Comparison of ENCODE assay signal across 8 mouse cellular contexts in the genomic region with DNA sequence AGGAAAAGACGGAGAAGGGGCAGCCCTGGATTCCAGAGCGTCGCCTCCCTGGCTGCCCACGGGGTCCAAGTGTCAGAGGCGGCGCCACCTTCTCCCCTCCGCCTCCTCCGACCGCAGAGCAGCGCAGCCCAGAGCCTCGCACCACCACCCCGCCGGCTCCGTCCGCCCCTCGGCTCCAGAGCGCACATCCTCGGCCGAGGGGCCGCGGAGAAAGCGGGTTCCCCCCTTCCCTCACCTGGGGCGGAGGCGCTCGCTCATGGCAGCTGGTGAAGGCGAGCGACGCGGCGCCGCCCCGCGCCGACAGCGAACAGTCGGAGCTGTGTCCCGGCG. TPM values are rescaled to one million over a fixed set of nuclear protein-coding genes. Genes with fewer than 3 reads are reported as not detected.
DNase-seq lines count a peak whose midpoint lies in the region; ATAC-seq and TF ChIP-seq lines count a peak whose summit lies in the region.

No protein-coding gene starts in this region.

- peaks cover 14% of the 10 kb centered on the region for H3K36me3 ChIP-seq in heart, embryonic 12.5 days
- peaks cover 29% of the 10 kb centered on the region for H3K36me3 ChIP-seq in G1E (replicated peaks)

- ATAC-seq in heart, embryonic 12.5 days (ENCODE audit: insufficient number of reproducible peaks, low FRiP score) = no peak; the same call in 1 of the 2 replicates
- ATAC-seq in G1E (ENCODE audit: extremely low read depth, insufficient number of reproducible peaks, low FRiP score, poor library complexity, severe bottlenecking) = no peak
- ATAC-seq in granulocyte monocyte progenitor cell, adult 5-6 weeks (replicated peaks; ENCODE audit: poor library complexity, severe bottlenecking) = peak; percentile 26
- ATAC-seq in megakaryocyte progenitor cell, adult 5-6 weeks (replicated peaks; ENCODE audit: poor library complexity) = peak; percentile 10

- H3K4me1 ChIP-seq in heart, embryonic 12.5 days (replicated peaks) = peaks cover 46% of the 10 kb centered on the region
- peaks cover 56% of the 10 kb centered on the region for H3K4me1 ChIP-seq in G1E (ENCODE audit: insufficient read depth, low read depth, low read length)

- no peak for DNase-seq in heart, postnatal 14 days
- DNase-seq in G1E (ENCODE audit: low spot score) = no peak
- DNase-seq in natural killer cell, adult 2 months (ENCODE audit: low spot score in 2 of 2) = no peak
- no peak for DNase-seq in frontal cortex, postnatal 14 days (ENCODE audit: low spot score in 2 of 2)
- DNase-seq in kidney, postnatal 36 days = no peak

- peak overlapping the region; percentile 96 for H3K9ac ChIP-seq in heart, embryonic 12.5 days

- H3K27me3 ChIP-seq in heart, embryonic 12.5 days (replicated peaks) = no peaks in the 10 kb centered on the region
- H3K27me3 ChIP-seq in G1E (ENCODE audit: insufficient read depth, low read length) = no peaks in the 10 kb centered on the region

- peak overlapping the region; percentile 84 for H3K4me2 ChIP-seq in heart, embryonic 12.5 days

- no peaks in the 10 kb centered on the region for H3K9me3 ChIP-seq in heart, embryonic 12.5 days (replicated peaks)
- no peaks in the 10 kb centered on the region for H3K9me3 ChIP-seq in G1E (replicated peaks)

- H3K27ac ChIP-seq in heart, embryonic 12.5 days (ENCODE audit: poor library complexity, severe bottlenecking) = peak overlapping the region; percentile 98

- intact Hi-C loops in heart, postnatal 14 days (cut with DNase I) = loop anchor here (2.0 kb wide), 1 partner anchor 33 kb away; a partner anchor contains a TSS

- no peak for TF ChIP-seq CTCF in G1E (IDR thresholded peaks at IDR 0.05; ENCODE audit: low read depth, low read length)

- 0% methylated on average over 32 of the region's 38 CpGs for WGBS in heart, embryonic 12.5 days

- H3K4me3 ChIP-seq in heart, embryonic 12.5 days = peak overlapping the region; percentile 86
- H3K4me3 ChIP-seq in G1E (ENCODE audit: low read depth, low read length) = peak overlapping the region; percentile 99

RNA-seq across cellular contexts. Expression of a gene that starts 0.4 kb away (rescaled TPM):
- polyA plus RNA-seq in heart, embryonic 12.5 days (2016; fragmentation: Nextera tagmentation; extraction: Ambion mirVana) = 53.0 and 53.3 TPM in 2 replicates
- total RNA-seq in heart, postnatal 14 days (2021) = 10 to 100 TPM; 15.3 to 16.0 TPM
- total RNA-seq in G1E (2014; fragmentation: Nextera tagmentation) (43.8 and 44.1 TPM in 2 replicates), G1E (2017) (35.8 and 35.9 TPM in 2 replicates)
- polyA plus RNA-seq in G1E (2012) = 111 and 150 TPM in 2 replicates
- 14.4 and 15.6 TPM in 2 replicates for total RNA-seq in granulocyte monocyte progenitor cell, adult 5-6 weeks (2014; fragmentation: Nextera tagmentation)
- total RNA-seq in granulocyte monocyte progenitor cell, adult 5-6 weeks (2017) = 17.6 and 25.0 TPM in 2 replicates
- total RNA-seq in megakaryocyte progenitor cell, adult 5-6 weeks (2015) = 12.3 and 13.7 TPM in 2 replicates
- total RNA-seq in megakaryocyte progenitor cell, adult 5-6 weeks (2017) = 16.0 and 20.0 TPM in 2 replicates

RNA-seq across cellular contexts. Expression of a gene that starts 0.6 kb away (rescaled TPM):
- 19.0 and 20.7 TPM in 2 replicates for polyA plus RNA-seq in heart, embryonic 12.5 days (2016; fragmentation: Nextera tagmentation; extraction: Ambion mirVana)
- 1 to 10 TPM; 6.5 to 7.1 TPM for total RNA-seq in heart, postnatal 14 days (2021)
- 14.9 and 20.2 TPM in 2 replicates for total RNA-seq in G1E (2014; fragmentation: Nextera tagmentation)
- total RNA-seq in G1E (2017) = 14.0 and 16.1 TPM in 2 replicates
- 6.5 and 7.0 TPM in 2 replicates for polyA plus RNA-seq in G1E (2012)
- total RNA-seq in granulocyte monocyte progenitor cell, adult 5-6 weeks (2014; fragmentation: Nextera tagmentation) = 10.4 and 28.3 TPM in 2 replicates
- total RNA-seq in granulocyte monocyte progenitor cell, adult 5-6 weeks (2017) = 6.4 and 19.0 TPM in 2 replicates
- 8.8 and 10.9 TPM in 2 replicates for total RNA-seq in megakaryocyte progenitor cell, adult 5-6 weeks (2015)
- total RNA-seq in megakaryocyte progenitor cell, adult 5-6 weeks (2017) = 16.9 and 17.3 TPM in 2 replicates

RNA-seq across cellular contexts. Expression of a gene that starts 26.2 kb away (rescaled TPM):
- polyA plus RNA-seq in heart, embryonic 12.5 days (2016; fragmentation: Nextera tagmentation; extraction: Ambion mirVana) = not detected in 2 replicates
- total RNA-seq in heart, postnatal 14 days (2021) = under 1 TPM in 1 of 2 experiments, not detected in 1; 0.20 TPM
- total RNA-seq in G1E (2014; fragmentation: Nextera tagmentation) = not detected in 2 replicates
- not detected in 2 replicates for total RNA-seq in G1E (2017)
- polyA plus RNA-seq in G1E (2012) = not detected in 2 replicates
- not detected in 2 replicates for total RNA-seq in granulocyte monocyte progenitor cell, adult 5-6 weeks (2014; fragmentation: Nextera tagmentation)
- total RNA-seq in granulocyte monocyte progenitor cell, adult 5-6 weeks (2017) = not detected in 2 replicates
- total RNA-seq in megakaryocyte progenitor cell, adult 5-6 weeks (2015) = not detected in 2 replicates
- not detected in 2 replicates for total RNA-seq in megakaryocyte progenitor cell, adult 5-6 weeks (2017)

RNA-seq across cellular contexts. Expression of a gene that starts 33.7 kb away (rescaled TPM):
- polyA plus RNA-seq in heart, embryonic 12.5 days (2016; fragmentation: Nextera tagmentation; extraction: Ambion mirVana) = 19.0 and 22.4 TPM in 2 replicates
- total RNA-seq in heart, postnatal 14 days (2021) = 1 to 10 TPM; 2.9 to 3.7 TPM
- 4.7 and 5.3 TPM in 2 replicates for total RNA-seq in G1E (2014; fragmentation: Nextera tagmentation)
- 4.9 and 5.0 TPM in 2 replicates for total RNA-seq in G1E (2017)
- 9.9 and 11.9 TPM in 2 replicates for polyA plus RNA-seq in G1E (2012)
- 24.8 and 37.0 TPM in 2 replicates for total RNA-seq in granulocyte monocyte progenitor cell, adult 5-6 weeks (2014; fragmentation: Nextera tagmentation)
- total RNA-seq in granulocyte monocyte progenitor cell, adult 5-6 weeks (2017) = 30.5 and 36.9 TPM in 2 replicates
- 25.6 and 30.9 TPM in 2 replicates for total RNA-seq in megakaryocyte progenitor cell, adult 5-6 weeks (2015)
- total RNA-seq in megakaryocyte progenitor cell, adult 5-6 weeks (2017) = 30.9 and 32.6 TPM in 2 replicates

RNA-seq across cellular contexts. Expression of a gene that starts 34.6 kb away (rescaled TPM):
- polyA plus RNA-seq in heart, embryonic 12.5 days (2016; fragmentation: Nextera tagmentation; extraction: Ambion mirVana) = 20.9 and 21.7 TPM in 2 replicates
- 10 to 100 TPM; 16.1 to 18.5 TPM for total RNA-seq in heart, postnatal 14 days (2021)
- total RNA-seq in G1E (2014; fragmentation: Nextera tagmentation) = 22.4 and 33.4 TPM in 2 replicates
- 23.9 and 30.9 TPM in 2 replicates for total RNA-seq in G1E (2017)
- polyA plus RNA-seq in G1E (2012) = 29.1 and 33.3 TPM in 2 replicates
- 39.1 and 63.6 TPM in 2 replicates for total RNA-seq in granulocyte monocyte progenitor cell, adult 5-6 weeks (2014; fragmentation: Nextera tagmentation)
- total RNA-seq in granulocyte monocyte progenitor cell, adult 5-6 weeks (2017) = 11.3 and 22.8 TPM in 2 replicates
- total RNA-seq in megakaryocyte progenitor cell, adult 5-6 weeks (2015) = 26.0 and 29.0 TPM in 2 replicates
- 13.7 and 13.9 TPM in 2 replicates for total RNA-seq in megakaryocyte progenitor cell, adult 5-6 weeks (2017)

Comparison
In these comparisons a context has a peak if more than half of its experiments do, and no peak if none do; other contexts are left out.
1. ATAC-seq: peak in granulocyte monocyte progenitor cell, adult 5-6 weeks (single experiment) and megakaryocyte progenitor cell, adult 5-6 weeks (single experiment); none in heart, embryonic 12.5 days (single experiment) and G1E (single experiment).